Mouse (Mus musculus) G1E (cell line): ENCODE results near the gene Prkcsh. TPM values are rescaled to one million over a fixed set of nuclear protein-coding genes. Genes with fewer than 3 reads are reported as not detected.

Source experiments
- ATAC-seq: 2 replicates; pipeline ENCODE4 v1.8.0; 2016; ENCODE audit warnings: mild to moderate bottlenecking; ENCODE audit not compliant: insufficient number of reproducible peaks, poor library complexity, low FRiP score, severe bottlenecking; ENCODE audit errors: extremely low read depth
- DNase-seq: peaks from one replicate; pipeline ENCODE4 v3.0.0; 2012; ENCODE audit warnings: low spot score
- H3K27me3 ChIP-seq: 2 replicates; pipeline ENCODE4 v1.6.1; 2012; ENCODE audit warnings: mild to moderate bottlenecking, low read length, inconsistent platforms; ENCODE audit not compliant: insufficient read depth
- H3K36me3 ChIP-seq: replicated peaks from 2 replicates; pipeline ENCODE3; 2012; ENCODE audit warnings: mild to moderate bottlenecking, inconsistent platforms
- H3K4me1 ChIP-seq: 2 replicates; pipeline ENCODE4 v1.6.1; 2012; ENCODE audit warnings: low read depth, low read length, inconsistent platforms, mixed read lengths; ENCODE audit not compliant: insufficient read depth
- H3K4me3 ChIP-seq: 2 replicates; pipeline ENCODE4 v1.5.1; 2012; ENCODE audit warnings: low read depth, mild to moderate bottlenecking, inconsistent platforms, low read length, moderate library complexity, mixed read lengths
- H3K9me3 ChIP-seq: replicated peaks from 2 replicates; pipeline ENCODE4 v1.6.1; 2012; ENCODE audit warnings: inconsistent platforms
- CTCF ChIP-seq: IDR thresholded peaks from 2 replicates; pipeline ENCODE4 v1.5.1; 2012; ENCODE audit warnings: low read depth, low read length, inconsistent platforms, mixed read lengths
- GATA1 ChIP-seq: IDR thresholded peaks from 2 replicates; pipeline ENCODE4 v1.6.1; 2012; ENCODE audit warnings: borderline replicate concordance, low read length, inconsistent platforms, mixed read lengths
- GATA2 ChIP-seq: IDR thresholded peaks from 2 replicates; pipeline ENCODE4 v1.6.1; 2012; ENCODE audit warnings: low read depth, low read length, inconsistent platforms, borderline replicate concordance
- POLR2AphosphoS5 ChIP-seq: IDR thresholded peaks from 2 replicates; pipeline ENCODE4 v1.6.1; 2012; ENCODE audit warnings: low read depth, low read length, inconsistent platforms; ENCODE audit not compliant: insufficient replicate concordance
- TAL1 ChIP-seq: conservative IDR thresholded peaks from 2 replicates; pipeline ENCODE4 v1.6.1; 2012; ENCODE audit warnings: low read depth, low read length, inconsistent platforms, mixed read lengths
- polyA plus RNA-seq: library from polyadenylated mRNA; stranded (reverse); fragments of >175 nt; gene quantifications from 2 replicates; pipeline ENCODE4 v1.2.3, GENCODE M21; 2012
- total RNA-seq, 2 experiments: library from RNA; stranded (forward) in 1 of 2; stranded (reverse) in 1 of 2; fragments of 200-1000 nt in 1 of 2; fragments of >200 nt in 1 of 2; fragmentation: Nextera tagmentation in 1 of 2; gene quantifications; 2 replicates each; pipeline ENCODE4 v1.2.3; 2014 to 2017

The Prkcsh gene
- total and polyA plus RNA-seq, 3 experiments, result 65.0 to 167 (median 116) TPM

DNA sequence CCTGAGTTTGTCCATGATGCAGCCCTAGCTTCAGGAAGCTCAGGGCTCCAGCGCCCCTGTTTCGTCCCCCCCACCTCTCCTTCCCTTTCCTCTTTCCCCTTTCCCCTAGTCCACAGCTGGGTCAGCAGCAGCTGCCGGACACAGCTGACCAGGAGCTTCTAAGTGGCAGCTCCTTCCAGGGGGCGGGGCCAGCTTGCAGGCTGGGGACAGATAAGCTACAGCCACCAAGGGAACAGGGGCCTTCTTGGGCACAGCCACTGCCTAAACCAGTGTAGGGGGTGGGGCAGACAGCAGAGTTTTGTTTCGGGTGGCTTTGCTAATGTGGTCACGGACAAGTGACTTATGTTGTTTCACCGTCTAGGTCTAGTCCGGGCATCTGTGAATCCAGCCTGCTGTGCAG, 39.2 kb upstream of the Prkcsh start, which contains the start of gene Epor:
Gene Epor, minus strand, starts transcription at position 90 of the 400 bp plus-strand sequence.
- peak within 1 kb of the TSS; percentile 76 for H3K4me3 ChIP-seq
- TF ChIP-seq CTCF, result no peak
- no peak for TF ChIP-seq POLR2AphosphoS5
- no peak; the same call in 1 of the 2 replicates for TF ChIP-seq TAL1
- TF ChIP-seq GATA2, result no peak
- no peak for TF ChIP-seq GATA1
- ATAC-seq, result peak; percentile 47
- H3K9me3 ChIP-seq, result no peaks in the 10 kb centered on the region
- peaks cover 34% of the 10 kb centered on the region for H3K36me3 ChIP-seq
- no peaks in the 10 kb centered on the region for H3K27me3 ChIP-seq
- H3K4me1 ChIP-seq, result peaks cover 59% of the 10 kb centered on the region
- peak; percentile 71 for DNase-seq

DNA sequence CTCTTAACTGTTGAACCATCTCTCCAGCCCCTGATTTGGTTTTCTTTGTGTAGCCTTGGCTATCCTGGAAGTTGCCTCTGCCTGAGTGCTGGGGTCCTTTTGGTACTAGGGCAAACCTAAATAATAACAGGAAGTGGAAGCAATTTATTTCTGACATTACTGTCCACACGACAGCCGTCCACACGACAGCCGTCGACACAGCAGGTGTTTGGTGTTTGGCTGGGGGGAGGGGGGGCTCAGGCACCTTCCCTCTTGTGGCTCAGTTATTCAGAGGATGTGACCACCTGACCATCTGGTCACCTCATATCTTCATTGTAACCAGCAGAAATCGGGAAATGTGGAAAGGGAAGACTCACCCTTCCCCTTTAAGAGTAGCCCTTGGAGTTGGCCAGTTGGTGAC, 33.7 kb upstream of the Prkcsh start:
- Histone ChIP-seq H3K9me3 (no peaks in the 10 kb centered on the region), H3K36me3 (no peaks in the 10 kb centered on the region), H3K4me1 (peaks cover 12% of the 10 kb centered on the region), H3K27me3 (peaks cover 14% of the 10 kb centered on the region), H3K4me3 (no peak overlapping the region)
- DNase-seq (no peak), ATAC-seq (no peak)
- no peak for TF ChIP-seq GATA2
- TF ChIP-seq CTCF, result no peak
- TF ChIP-seq POLR2AphosphoS5, result no peak
- TF ChIP-seq GATA1, result no peak
- no peak for TF ChIP-seq TAL1

DNA sequence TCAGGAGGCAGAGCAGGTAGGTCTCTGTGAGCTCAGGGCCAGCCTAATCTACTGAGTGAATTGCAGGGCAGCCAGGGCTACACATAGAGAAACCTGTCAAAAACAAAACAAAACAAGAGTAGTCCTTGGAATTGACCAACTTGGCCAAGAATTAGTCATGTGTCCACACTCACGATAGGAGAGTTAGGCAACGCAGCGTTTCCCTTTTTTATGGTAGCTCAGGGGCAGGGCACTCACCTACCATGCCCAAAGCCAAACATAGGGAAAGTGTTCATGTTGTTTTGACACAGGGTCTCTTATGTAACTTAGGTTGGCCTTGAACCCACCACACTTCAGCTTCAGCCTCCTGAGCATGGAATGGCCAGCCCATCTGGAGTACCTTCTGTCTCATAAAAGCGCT, 33.3 kb upstream of the Prkcsh start:
- DNase-seq, result no peak
- Histone ChIP-seq H3K9me3 (no peaks in the 10 kb centered on the region), H3K4me3 (no peak overlapping the region), H3K4me1 (peaks cover 8% of the 10 kb centered on the region; the same call in 1 of the 2 replicates), H3K36me3 (no peaks in the 10 kb centered on the region), H3K27me3 (peaks cover 15% of the 10 kb centered on the region)
- ATAC-seq, result no peak
- TF ChIP-seq GATA1, result no peak
- no peak for TF ChIP-seq TAL1
- no peak for TF ChIP-seq CTCF
- no peak for TF ChIP-seq GATA2
- TF ChIP-seq POLR2AphosphoS5, result no peak

DNA sequence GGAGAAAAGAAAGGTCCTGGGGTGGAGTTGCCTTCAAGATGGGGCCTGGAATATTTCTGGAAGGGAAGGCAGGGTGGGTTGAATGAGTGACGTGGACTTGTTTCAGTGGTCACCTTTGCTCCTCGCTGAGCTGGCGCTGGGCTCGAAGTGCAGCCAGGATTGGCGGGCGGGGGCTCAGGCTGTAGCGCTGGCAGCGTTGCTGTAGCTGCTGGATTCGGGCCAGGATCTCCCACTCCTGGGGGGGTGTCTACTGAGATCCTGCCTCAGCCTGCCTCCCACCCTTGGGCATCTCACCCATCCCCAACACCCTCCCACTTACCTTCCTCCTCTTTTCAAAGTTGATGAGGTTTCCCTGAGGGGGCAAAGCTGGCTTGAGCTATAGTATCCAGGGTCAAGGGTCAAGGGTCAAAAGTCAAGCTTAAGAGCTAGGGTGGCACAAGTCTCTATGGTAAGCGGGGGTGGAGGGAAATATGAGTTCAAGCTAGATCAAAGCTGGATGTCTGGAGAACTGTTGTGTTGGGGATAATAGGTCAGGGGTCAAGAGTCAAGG, 25.9 kb upstream of the Prkcsh start:
- no peak for DNase-seq
- H3K36me3 ChIP-seq, result no peaks in the 10 kb centered on the region
- H3K4me1 ChIP-seq, result no peaks in the 10 kb centered on the region; the same call in 1 of the 2 replicates
- TF ChIP-seq TAL1, result no peak
- TF ChIP-seq GATA1, result no peak
- TF ChIP-seq POLR2AphosphoS5, result no peak
- no peak for TF ChIP-seq CTCF
- no peak for TF ChIP-seq GATA2
- no peaks in the 10 kb centered on the region for H3K9me3 ChIP-seq
- H3K27me3 ChIP-seq, result peaks cover 28% of the 10 kb centered on the region
- H3K4me3 ChIP-seq, result no peak overlapping the region
- ATAC-seq, result no peak

DNA sequence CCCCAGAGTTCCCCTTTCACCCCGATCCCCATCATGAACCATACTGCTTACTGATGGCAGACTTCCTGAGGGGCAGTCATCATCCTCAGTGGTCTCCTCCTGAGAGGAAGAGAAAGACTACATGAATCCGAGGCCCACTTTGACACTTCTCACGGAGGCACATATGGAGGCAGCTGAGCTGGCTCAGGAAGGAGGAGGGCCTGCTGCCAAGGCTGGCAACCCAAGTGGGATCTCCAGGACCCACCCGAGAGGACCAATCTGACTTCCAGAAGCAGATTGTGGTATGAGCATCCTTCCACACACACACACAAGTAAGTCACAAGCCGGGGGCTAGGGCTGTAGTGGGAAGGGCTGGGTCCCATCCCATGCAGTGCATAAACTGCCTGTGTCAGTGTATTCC, 25.3 kb upstream of the Prkcsh start:
- DNase-seq (no peak), ATAC-seq (no peak)
- Histone ChIP-seq H3K4me1 (no peaks in the 10 kb centered on the region; the same call in 1 of the 2 replicates), H3K36me3 (no peaks in the 10 kb centered on the region), H3K4me3 (no peak overlapping the region), H3K27me3 (peaks cover 23% of the 10 kb centered on the region; the same call in 1 of the 2 replicates), H3K9me3 (no peaks in the 10 kb centered on the region)
- TF ChIP-seq POLR2AphosphoS5 (no peak), CTCF (no peak), GATA1 (no peak), TAL1 (no peak), GATA2 (no peak)

DNA sequence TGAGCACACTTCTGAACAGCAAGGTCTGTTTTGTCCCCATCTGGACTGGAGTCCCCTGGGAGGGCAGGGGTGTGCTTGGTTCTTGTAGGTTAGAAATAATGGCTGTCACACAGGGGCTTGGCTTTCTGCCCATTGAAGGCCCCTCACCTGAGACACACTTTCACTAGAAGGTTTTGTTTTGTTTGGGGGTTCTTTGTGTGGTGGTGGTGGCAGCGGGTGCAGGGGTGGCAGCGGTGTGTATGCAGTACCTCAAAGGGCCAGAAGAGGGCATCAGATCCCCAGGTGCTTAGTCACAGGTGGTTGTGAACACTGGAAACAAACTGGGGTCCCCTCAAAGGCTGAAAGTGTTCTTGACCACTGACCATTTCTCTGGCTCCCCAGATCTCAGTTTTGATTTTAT, 24.6 kb upstream of the Prkcsh start:
- peak; percentile 43 for DNase-seq
- peaks cover 26% of the 10 kb centered on the region for H3K27me3 ChIP-seq
- H3K36me3 ChIP-seq, result no peaks in the 10 kb centered on the region
- H3K9me3 ChIP-seq, result no peaks in the 10 kb centered on the region
- peak; percentile 79 for TF ChIP-seq CTCF
- no peak for TF ChIP-seq POLR2AphosphoS5
- no peak for ATAC-seq
- no peak overlapping the region for H3K4me3 ChIP-seq
- H3K4me1 ChIP-seq, result no peaks in the 10 kb centered on the region; the same call in 1 of the 2 replicates
